Mouse (Mus musculus) testis, postnatal 10 days (tissue): ENCODE measurements around the gene Prg2.

ENCODE experiments used
- DNase-seq: peaks from one replicate; pipeline ENCODE4 v3.0.0; 2021; ENCODE audit warnings: low spot score

Gene Prg2

GRCm38 (mm10) chr2:85029897-85030296 is 49.6 kb downstream of the Prg2 start:
- DNase-seq: no peak

DNA sequence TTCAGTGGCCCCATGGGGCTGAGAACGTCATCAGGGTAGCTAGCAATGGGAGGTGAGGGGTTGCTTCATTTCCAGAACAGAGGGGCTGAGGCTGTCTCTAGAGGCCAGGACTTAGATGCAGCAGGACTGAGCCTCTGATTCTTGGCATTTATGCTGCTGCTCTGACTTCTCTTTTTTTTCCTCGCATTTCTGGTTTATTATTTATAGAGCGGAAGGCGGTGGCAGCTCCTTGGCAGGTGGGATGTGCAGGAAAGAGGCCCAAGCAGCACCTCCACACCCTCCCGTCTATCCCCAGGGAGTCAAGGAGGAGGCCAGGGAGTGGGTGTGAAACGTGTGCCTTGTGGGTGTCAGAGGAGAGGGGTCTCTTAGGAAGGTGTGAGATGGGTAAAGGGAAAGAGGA is 50.7 kb downstream of the Prg2 start:
- no peak for DNase-seq

DNA sequence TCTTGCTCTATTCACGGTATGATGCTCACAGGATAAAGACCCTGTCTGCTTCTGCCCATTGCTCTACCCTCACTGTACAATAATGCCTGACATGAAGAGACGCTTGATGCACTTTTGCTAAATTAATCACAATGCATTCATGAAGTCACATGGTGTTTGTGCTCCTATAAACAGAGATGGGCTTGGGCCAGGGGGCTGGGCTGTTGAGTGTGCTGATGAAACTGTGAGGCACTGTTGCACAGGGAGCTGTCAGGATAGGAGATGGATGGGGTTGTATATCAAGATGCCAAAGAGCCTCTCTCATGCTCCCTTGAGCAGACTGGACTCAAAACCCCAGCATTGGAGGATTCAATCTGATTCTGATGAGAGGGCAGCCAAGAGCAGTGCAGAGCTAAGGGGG is 52.9 kb downstream of the Prg2 start:
- DNase-seq: no peak
